Mouse (Mus musculus) forebrain, embryonic 13.5 days (tissue): ENCODE measurements at regions not wholly inside any gene's neighbourhood (a gene's known extent, or its start where the extent isn't known, plus 50 kb on each side); places are given as distances from the start of the nearest gene placed in this dataset.

Source experiments
- ATAC-seq: fragments of 200-750 bp; cut with Nextera tagmentation; 2 replicates; pipeline ENCODE4 v1.8.0; 2017
- H3K27ac ChIP-seq: fragments of 300-500 bp; sonication (generic); 2 replicates; pipeline ENCODE4 v1.5.1; 2015; ENCODE audit warnings: inconsistent platforms, mild to moderate bottlenecking, moderate library complexity
- H3K27me3 ChIP-seq: fragments of 300-500 bp; sonication (generic); 2 replicates; pipeline ENCODE4 v1.6.1; 2015; ENCODE audit warnings: mild to moderate bottlenecking, inconsistent platforms
- H3K36me3 ChIP-seq: fragments of 300-500 bp; sonication (generic); 2 replicates; pipeline ENCODE4 v1.6.1; 2015; ENCODE audit warnings: mild to moderate bottlenecking, inconsistent platforms; ENCODE audit not compliant: poor library complexity, severe bottlenecking
- H3K4me1 ChIP-seq: fragments of 300-500 bp; sonication (generic); 2 replicates; pipeline ENCODE4 v1.6.1; 2015; ENCODE audit warnings: inconsistent platforms
- H3K4me2 ChIP-seq: fragments of 300-500 bp; sonication (generic); 2 replicates; pipeline ENCODE4 v1.6.1; 2015; ENCODE audit warnings: inconsistent platforms, mild to moderate bottlenecking, moderate library complexity
- H3K4me3 ChIP-seq: fragments of 300-500 bp; sonication (generic); 2 replicates; pipeline ENCODE4 v1.5.1; 2015; ENCODE audit warnings: mild to moderate bottlenecking, inconsistent platforms
- H3K9ac ChIP-seq: fragments of 300-500 bp; sonication (generic); 2 replicates; pipeline ENCODE4 v1.6.1; 2015; ENCODE audit warnings: mild to moderate bottlenecking, inconsistent platforms
- H3K9me3 ChIP-seq: fragments of 300-500 bp; sonication (generic); replicated peaks from 2 replicates; pipeline ENCODE4 v1.6.1; 2016; ENCODE audit warnings: inconsistent platforms
- WGBS: fragments of 180-500 bp; shearing (Covaris S2); methylation state at CpG from one replicate; pipeline ENCODE4 v1.1.7; 2015; 5-methylcytosine and 5-hydroxymethylcytosine counted together

DNA sequence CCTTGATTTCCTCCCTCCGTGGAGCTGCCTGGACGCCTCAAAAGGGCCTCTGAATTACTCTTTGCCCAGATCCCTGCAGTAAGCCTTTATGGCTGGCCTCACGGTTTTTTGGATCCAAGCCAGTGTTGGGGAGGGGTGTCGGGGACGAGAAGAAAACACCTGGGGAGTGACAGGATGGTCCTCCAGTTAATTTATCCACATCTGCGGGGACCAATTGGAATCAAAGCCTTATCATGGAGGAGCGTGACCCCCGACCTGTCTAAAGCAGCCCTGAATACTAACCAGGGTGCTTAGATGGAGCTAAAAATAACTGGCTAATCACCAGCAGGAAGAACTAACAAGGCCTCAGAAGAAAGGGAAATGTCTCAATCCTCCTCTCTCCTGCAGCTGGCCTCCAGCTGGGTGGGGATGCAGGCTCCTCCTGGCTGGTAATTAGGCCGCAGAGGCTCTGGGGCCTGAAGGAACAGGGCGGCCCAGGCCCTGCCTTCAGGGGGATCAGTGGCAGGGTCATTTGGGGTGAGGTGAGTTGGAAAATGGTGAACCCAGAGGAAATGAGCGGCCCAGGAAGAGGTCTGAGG, 107.2 kb upstream of the Atp1a1 start:
- Histone ChIP-seq H3K4me3 (no peak overlapping the region), H3K27me3 (no peaks in the 10 kb centered on the region; the same call in 1 of the 2 replicates), H3K27ac (peak overlapping the region; percentile 61), H3K4me2 (no peak overlapping the region), H3K9me3 (no peaks in the 10 kb centered on the region), H3K9ac (no peak overlapping the region), H3K4me1 (peaks cover 37% of the 10 kb centered on the region), H3K36me3 (no peaks in the 10 kb centered on the region)
- WGBS, result 5% methylated on average over 11 of the region's 11 CpGs
- peak; percentile 59; the same call in 1 of the 2 replicates for ATAC-seq

GRCm38 (mm10) chr3:101709379-101709970, 105.0 kb upstream of the Atp1a1 start:
- Histone ChIP-seq H3K27ac (no peak overlapping the region), H3K36me3 (no peaks in the 10 kb centered on the region), H3K4me2 (no peak overlapping the region), H3K27me3 (no peaks in the 10 kb centered on the region; the same call in 1 of the 2 replicates), H3K4me1 (peaks cover 37% of the 10 kb centered on the region), H3K9me3 (no peaks in the 10 kb centered on the region), H3K9ac (no peak overlapping the region), H3K4me3 (no peak overlapping the region)
- 80% methylated on average over 12 of the region's 12 CpGs for WGBS
- ATAC-seq, result no peak

DNA sequence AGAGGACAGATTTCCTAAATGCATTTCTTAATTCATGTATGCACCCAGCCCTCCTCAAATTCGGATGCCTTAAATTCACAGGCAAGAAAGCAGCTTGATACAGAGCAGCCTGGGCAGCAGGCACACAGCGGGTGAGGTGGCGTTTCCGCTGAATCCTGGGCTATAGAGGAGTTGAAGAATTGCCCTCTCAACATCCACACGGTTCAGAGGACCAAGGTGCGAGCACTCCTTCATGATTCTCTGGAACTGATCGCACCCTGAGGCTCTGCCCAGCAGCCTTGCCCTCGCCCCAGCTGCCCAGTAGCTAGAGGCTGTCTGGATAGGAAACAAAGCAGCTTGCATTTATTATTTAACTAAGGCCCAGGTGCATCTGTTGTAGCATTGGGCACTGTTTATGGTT, 104.3 kb upstream of the Atp1a1 start:
- no peak overlapping the region for H3K9ac ChIP-seq
- no peaks in the 10 kb centered on the region for H3K9me3 ChIP-seq
- H3K27me3 ChIP-seq, result no peaks in the 10 kb centered on the region
- H3K36me3 ChIP-seq, result no peaks in the 10 kb centered on the region
- ATAC-seq, result no peak
- H3K27ac ChIP-seq, result no peak overlapping the region
- H3K4me3 ChIP-seq, result no peak overlapping the region
- H3K4me1 ChIP-seq, result peaks cover 37% of the 10 kb centered on the region
- 75% methylated on average over 8 of the region's 8 CpGs for WGBS
- H3K4me2 ChIP-seq, result no peak overlapping the region

GRCm38 (mm10) chr3:101704919-101705318, 100.4 kb upstream of the Atp1a1 start:
- no peaks in the 10 kb centered on the region for H3K9me3 ChIP-seq
- H3K4me3 ChIP-seq, result no peak overlapping the region
- H3K9ac ChIP-seq, result no peak overlapping the region
- no peak overlapping the region for H3K4me2 ChIP-seq
- H3K4me1 ChIP-seq, result peaks cover 39% of the 10 kb centered on the region
- 90% methylated on average over 9 of the region's 9 CpGs for WGBS
- no peaks in the 10 kb centered on the region for H3K27me3 ChIP-seq
- no peaks in the 10 kb centered on the region for H3K36me3 ChIP-seq
- ATAC-seq, result no peak
- no peak overlapping the region for H3K27ac ChIP-seq

DNA sequence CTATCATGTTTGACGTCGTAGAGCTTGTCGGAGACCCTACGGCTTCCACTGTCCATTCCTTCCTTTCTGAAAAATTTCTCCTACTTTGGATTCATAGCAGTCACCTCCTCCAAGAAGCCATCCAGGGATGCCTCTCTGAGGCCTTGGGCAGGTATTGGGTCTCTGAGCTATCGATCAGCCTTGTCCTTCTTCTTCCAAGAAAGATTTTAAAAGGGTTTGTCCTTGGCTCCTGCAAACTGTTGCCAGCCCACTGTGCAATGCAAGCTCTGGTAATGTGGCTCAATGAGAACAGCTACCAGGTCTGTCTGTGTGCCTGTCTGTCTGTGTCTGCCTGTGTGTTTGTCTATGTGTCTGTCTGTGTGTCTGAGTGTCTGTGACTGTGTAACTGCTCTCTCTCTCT, 99.8 kb upstream of the Atp1a1 start:
- Histone ChIP-seq H3K4me3 (no peak overlapping the region), H3K36me3 (no peaks in the 10 kb centered on the region), H3K27ac (no peak overlapping the region), H3K9ac (no peak overlapping the region), H3K4me1 (peaks cover 36% of the 10 kb centered on the region), H3K27me3 (no peaks in the 10 kb centered on the region), H3K4me2 (no peak overlapping the region), H3K9me3 (no peaks in the 10 kb centered on the region)
- ATAC-seq, result no peak
- WGBS, result 95% methylated on average over 5 of the region's 5 CpGs

DNA sequence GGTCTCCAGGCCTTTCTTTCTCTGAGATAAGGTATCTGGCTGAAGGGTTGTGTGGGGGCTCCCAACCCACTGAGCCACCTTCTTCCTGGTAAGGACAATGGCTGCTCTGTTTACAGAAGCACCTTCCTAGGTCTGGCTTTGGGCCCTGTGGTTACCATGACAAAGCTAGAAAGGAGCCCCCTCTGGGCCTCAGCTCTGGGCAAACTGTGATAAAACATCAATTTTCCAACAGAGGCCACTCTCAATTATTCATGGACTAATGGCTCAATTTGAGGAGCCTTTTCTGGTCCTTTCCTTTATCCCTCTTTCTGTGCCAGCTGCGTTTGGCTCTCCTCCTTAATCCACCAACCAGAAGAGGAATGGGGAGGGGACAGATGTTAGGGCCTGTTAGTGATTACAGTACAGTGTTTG, 97.3 kb upstream of the Atp1a1 start:
- peaks cover 29% of the 10 kb centered on the region for H3K4me1 ChIP-seq
- H3K4me3 ChIP-seq, result no peak overlapping the region
- peak overlapping the region; percentile 20 for H3K27ac ChIP-seq
- no peaks in the 10 kb centered on the region for H3K36me3 ChIP-seq
- 0% methylated on average over 1 of the region's 1 CpGs for WGBS
- peak; percentile 86 for ATAC-seq
- H3K27me3 ChIP-seq, result no peaks in the 10 kb centered on the region
- no peak overlapping the region for H3K4me2 ChIP-seq
- no peak overlapping the region for H3K9ac ChIP-seq
- 0 out of 2 replicates have a peak, but pooled peaks cover 3% of the 10 kb centered on the region for H3K9me3 ChIP-seq

- Histone ChIP-seq H3K9ac (no peak overlapping the region), H3K27me3 (no peaks in the 10 kb centered on the region), H3K36me3 (no peaks in the 10 kb centered on the region), H3K4me1 (peaks cover 29% of the 10 kb centered on the region), H3K4me2 (no peak overlapping the region), H3K9me3 (0 out of 2 replicates have a peak, but pooled peaks cover 3% of the 10 kb centered on the region), H3K4me3 (no peak overlapping the region), H3K27ac (peak overlapping the region; percentile 20)
- ATAC-seq, result peak; percentile 57
- 52% methylated on average over 10 of the region's 10 CpGs for WGBS
Observed at GRCm38 (mm10) chr3:101700974-101701610, 96.6 kb upstream of the Atp1a1 start.

GRCm38 (mm10) chr3:101699929-101700681, 95.6 kb upstream of the Atp1a1 start:
- Histone ChIP-seq H3K4me3 (no peak overlapping the region), H3K9ac (no peak overlapping the region), H3K4me2 (no peak overlapping the region), H3K27me3 (no peaks in the 10 kb centered on the region), H3K36me3 (no peaks in the 10 kb centered on the region), H3K27ac (no peak overlapping the region), H3K9me3 (0 out of 2 replicates have a peak, but pooled peaks cover 3% of the 10 kb centered on the region), H3K4me1 (peaks cover 29% of the 10 kb centered on the region)
- ATAC-seq, result no peak
- 77% methylated on average over 12 of the region's 12 CpGs for WGBS

- no peak for ATAC-seq
- Histone ChIP-seq H3K4me3 (no peak overlapping the region), H3K9me3 (0 out of 2 replicates have a peak, but pooled peaks cover 3% of the 10 kb centered on the region), H3K36me3 (no peaks in the 10 kb centered on the region), H3K4me2 (no peak overlapping the region), H3K27ac (no peak overlapping the region), H3K27me3 (no peaks in the 10 kb centered on the region), H3K4me1 (peaks cover 17% of the 10 kb centered on the region), H3K9ac (no peak overlapping the region)
- WGBS, result 84% methylated on average over 2 of the region's 2 CpGs
Observed at GRCm38 (mm10) chr3:101696832-101697231, 92.3 kb upstream of the Atp1a1 start.

GRCm38 (mm10) chr3:101694311-101694710, 89.8 kb upstream of the Atp1a1 start:
- WGBS, result 80% methylated on average over 1 of the region's 1 CpGs
- Histone ChIP-seq H3K27me3 (no peaks in the 10 kb centered on the region), H3K4me3 (no peak overlapping the region), H3K4me2 (no peak overlapping the region), H3K9ac (no peak overlapping the region), H3K36me3 (no peaks in the 10 kb centered on the region), H3K9me3 (0 out of 2 replicates have a peak, but pooled peaks cover 3% of the 10 kb centered on the region), H3K4me1 (no peaks in the 10 kb centered on the region), H3K27ac (no peak overlapping the region)
- ATAC-seq, result no peak

DNA sequence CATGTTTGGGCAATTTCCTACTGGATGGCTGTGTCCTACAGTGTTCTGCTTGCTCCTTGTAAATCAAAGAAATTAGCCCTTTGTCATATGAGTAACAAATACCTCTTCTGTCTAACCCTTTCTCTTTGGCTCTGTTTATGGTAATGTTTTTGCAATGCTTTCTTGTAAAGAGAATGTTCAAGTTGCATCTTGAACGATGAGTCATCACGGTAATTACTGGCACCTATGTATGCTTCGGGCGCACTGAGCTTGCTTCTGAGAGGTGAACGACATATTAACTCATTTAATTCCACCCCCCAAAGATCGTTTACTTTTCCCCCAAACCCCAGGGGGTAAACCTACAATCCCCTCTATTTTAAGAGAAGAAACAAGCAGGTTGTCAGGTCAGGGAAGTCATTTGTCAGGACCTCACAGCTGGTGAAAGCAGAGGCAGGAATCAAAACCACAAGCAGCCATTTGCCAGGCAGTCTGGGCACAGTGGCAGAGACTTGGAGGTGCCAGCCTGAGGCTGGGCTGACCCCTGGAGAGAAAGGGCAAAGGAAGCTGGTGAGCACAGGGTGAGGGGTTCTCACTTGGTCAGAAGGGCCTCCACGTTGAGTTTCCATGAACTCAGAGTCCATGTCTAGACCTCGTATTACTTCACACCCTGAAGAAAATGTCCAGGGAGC, 87.6 kb upstream of the Atp1a1 start:
- H3K36me3 ChIP-seq, result no peaks in the 10 kb centered on the region
- 0 out of 2 replicates have a peak, but pooled peaks cover 3% of the 10 kb centered on the region for H3K9me3 ChIP-seq
- WGBS, result 76% methylated on average over 8 of the region's 8 CpGs
- H3K4me3 ChIP-seq, result no peak overlapping the region
- H3K4me1 ChIP-seq, result no peaks in the 10 kb centered on the region
- H3K27ac ChIP-seq, result no peak overlapping the region
- no peak for ATAC-seq
- no peaks in the 10 kb centered on the region for H3K27me3 ChIP-seq
- no peak overlapping the region for H3K4me2 ChIP-seq
- H3K9ac ChIP-seq, result no peak overlapping the region
